Mouse (Mus musculus): ENCODE measurements around the gene Arhgap25. TPM values are rescaled to one million over a fixed set of nuclear protein-coding genes. Genes with fewer than 3 reads are reported as not detected.
"Not testable (repeated sequence)": the region's sequence is repeated elsewhere in the genome, so short reads cannot be mapped to it uniquely, and the experiment has no call there.

Gene Arhgap25
- polyA plus RNA-seq, 1 experiment = 0.42 TPM

- Histone ChIP-seq H3K4me3 (ENCODE audit: insufficient read depth, low read length) (no peak overlapping the region), H3K27ac (ENCODE audit: insufficient read depth, low read length) (no peak overlapping the region), H3K4me1 (ENCODE audit: control insufficient read depth, insufficient read depth, low read length) (no peaks in the 10 kb centered on the region)
- TF ChIP-seq CTCF (IDR thresholded peaks at IDR 0.05; ENCODE audit: borderline replicate concordance, insufficient read depth, low read length) (no peak), POLR2A (IDR thresholded peaks at IDR 0.05; ENCODE audit: low read depth, low read length) (no peak)
Measured at GRCm38 (mm10) chr6:87523736-87524135, 9.3 kb downstream of the Arhgap25 start.

GRCm38 (mm10) chr6:87523085-87523484 is 10.0 kb downstream of the Arhgap25 start:
- TF ChIP-seq POLR2A (IDR thresholded peaks at IDR 0.05; ENCODE audit: low read depth, low read length) (no peak), CTCF (IDR thresholded peaks at IDR 0.05; ENCODE audit: borderline replicate concordance, insufficient read depth, low read length) (no peak)
- Histone ChIP-seq H3K4me3 (ENCODE audit: insufficient read depth, low read length) (no peak overlapping the region), H3K4me1 (ENCODE audit: control insufficient read depth, insufficient read depth, low read length) (no peaks in the 10 kb centered on the region), H3K27ac (ENCODE audit: insufficient read depth, low read length) (no peak overlapping the region)

- Histone ChIP-seq H3K4me1 (ENCODE audit: control insufficient read depth, insufficient read depth, low read length) (no peaks in the 10 kb centered on the region), H3K27ac (ENCODE audit: insufficient read depth, low read length) (no peak overlapping the region), H3K4me3 (ENCODE audit: insufficient read depth, low read length) (no peak overlapping the region)
- peak; percentile 36; the same call in 1 of the 2 replicates for TF ChIP-seq CTCF (IDR thresholded peaks at IDR 0.05; ENCODE audit: borderline replicate concordance, insufficient read depth, low read length)
- TF ChIP-seq POLR2A (IDR thresholded peaks at IDR 0.05; ENCODE audit: low read depth, low read length) = no peak
Measured at GRCm38 (mm10) chr6:87522236-87522635, 10.8 kb downstream of the Arhgap25 start.

GRCm38 (mm10) chr6:87521705-87522104 is 11.4 kb downstream of the Arhgap25 start:
- not testable (repeated sequence) for H3K4me1 ChIP-seq (ENCODE audit: control insufficient read depth, insufficient read depth, low read length); H3K27ac ChIP-seq (ENCODE audit: insufficient read depth, low read length); H3K4me3 ChIP-seq (ENCODE audit: insufficient read depth, low read length)

- no peak overlapping the region for H3K4me3 ChIP-seq (ENCODE audit: insufficient read depth, low read length)
- H3K27ac ChIP-seq (ENCODE audit: insufficient read depth, low read length) = no peak overlapping the region
- H3K4me1 ChIP-seq (ENCODE audit: control insufficient read depth, insufficient read depth, low read length) = no peaks in the 10 kb centered on the region
- no peak for TF ChIP-seq CTCF (IDR thresholded peaks at IDR 0.05; ENCODE audit: borderline replicate concordance, insufficient read depth, low read length)
- TF ChIP-seq POLR2A (IDR thresholded peaks at IDR 0.05; ENCODE audit: low read depth, low read length) = no peak
Measured at GRCm38 (mm10) chr6:87520572-87520971, 12.5 kb downstream of the Arhgap25 start.

GRCm38 (mm10) chr6:87519809-87520208 is 13.2 kb downstream of the Arhgap25 start:
- no peak overlapping the region for H3K27ac ChIP-seq (ENCODE audit: insufficient read depth, low read length)
- no peaks in the 10 kb centered on the region for H3K4me1 ChIP-seq (ENCODE audit: control insufficient read depth, insufficient read depth, low read length)
- TF ChIP-seq CTCF (IDR thresholded peaks at IDR 0.05; ENCODE audit: borderline replicate concordance, insufficient read depth, low read length) = no peak
- no peak for TF ChIP-seq POLR2A (IDR thresholded peaks at IDR 0.05; ENCODE audit: low read depth, low read length)
- no peak overlapping the region for H3K4me3 ChIP-seq (ENCODE audit: insufficient read depth, low read length)

GRCm38 (mm10) chr6:87518622-87519021 is 14.4 kb downstream of the Arhgap25 start:
- TF ChIP-seq CTCF (IDR thresholded peaks at IDR 0.05; ENCODE audit: borderline replicate concordance, insufficient read depth, low read length) (no peak), POLR2A (IDR thresholded peaks at IDR 0.05; ENCODE audit: low read depth, low read length) (no peak)
- Histone ChIP-seq H3K4me1 (ENCODE audit: control insufficient read depth, insufficient read depth, low read length) (no peaks in the 10 kb centered on the region), H3K4me3 (ENCODE audit: insufficient read depth, low read length) (no peak overlapping the region), H3K27ac (ENCODE audit: insufficient read depth, low read length) (no peak overlapping the region)

DNA sequence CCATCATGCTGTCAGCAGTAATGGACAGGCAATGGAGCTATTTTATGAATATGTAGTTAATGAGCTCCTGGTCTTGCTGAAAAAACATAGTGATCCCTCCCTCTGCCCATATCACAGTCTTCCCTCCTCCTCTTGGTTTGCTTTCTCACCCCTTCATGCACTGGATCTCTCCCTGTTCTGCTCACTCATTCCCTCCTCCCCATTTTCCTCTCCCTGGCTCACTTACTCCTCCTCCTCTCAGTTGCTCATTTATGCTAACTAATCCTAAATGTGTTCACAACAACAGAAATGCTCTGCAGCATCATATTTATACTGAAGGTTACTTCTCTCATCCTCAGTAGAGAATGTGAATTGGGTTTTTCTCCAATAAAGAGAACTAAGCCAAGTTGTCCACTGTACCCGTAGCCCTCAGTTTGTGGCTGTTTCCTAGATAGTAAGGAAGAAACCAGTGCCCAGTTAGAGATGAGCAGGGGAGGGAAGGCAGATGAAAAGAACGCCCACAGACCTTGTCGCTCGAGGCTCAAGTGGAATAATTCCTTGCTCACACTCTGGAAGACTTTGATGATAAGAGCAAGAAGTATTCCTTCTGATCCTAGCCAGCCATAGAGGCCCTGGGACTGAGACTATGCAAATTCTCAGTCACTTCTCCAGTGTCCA is 15.2 kb downstream of the Arhgap25 start:
- Histone ChIP-seq H3K27ac (ENCODE audit: insufficient read depth, low read length) (no peak overlapping the region), H3K4me3 (ENCODE audit: insufficient read depth, low read length) (no peak overlapping the region)
- TF ChIP-seq POLR2A (IDR thresholded peaks at IDR 0.05; ENCODE audit: low read depth, low read length) (no peak), CTCF (IDR thresholded peaks at IDR 0.05; ENCODE audit: borderline replicate concordance, insufficient read depth, low read length) (no peak)

DNA sequence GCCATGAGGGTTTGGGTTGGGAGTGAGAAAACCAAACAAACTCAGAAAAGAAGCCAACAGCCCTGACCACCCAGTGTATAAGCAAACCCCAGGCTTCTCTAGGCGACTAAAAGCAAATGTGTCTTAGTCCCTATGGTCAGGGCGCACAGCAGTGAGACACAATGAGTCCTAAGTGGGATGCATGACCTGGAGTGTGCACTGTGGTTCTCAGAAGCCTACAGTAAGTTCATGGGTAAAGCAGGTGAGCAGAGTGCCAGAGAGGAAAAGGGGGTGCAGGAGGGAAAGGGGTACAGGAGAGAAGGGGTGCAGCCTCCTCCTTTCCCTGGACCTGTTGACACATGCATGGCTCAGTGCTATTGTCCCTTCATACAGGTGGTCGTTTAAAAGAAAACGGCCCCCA is 18.7 kb downstream of the Arhgap25 start:
- no peak for TF ChIP-seq POLR2A (IDR thresholded peaks at IDR 0.05; ENCODE audit: low read depth, low read length)
- TF ChIP-seq CTCF (IDR thresholded peaks at IDR 0.05; ENCODE audit: borderline replicate concordance, insufficient read depth, low read length) = no peak
- Histone ChIP-seq H3K4me3 (ENCODE audit: insufficient read depth, low read length) (no peak overlapping the region), H3K27ac (ENCODE audit: insufficient read depth, low read length) (no peak overlapping the region), H3K4me1 (ENCODE audit: control insufficient read depth, insufficient read depth, low read length) (no peaks in the 10 kb centered on the region)

More for the DNA sequence above, 15.2 kb downstream of the Arhgap25 start:
- no peaks in the 10 kb centered on the region for H3K4me1 ChIP-seq (ENCODE audit: control insufficient read depth, insufficient read depth, low read length)

DNA sequence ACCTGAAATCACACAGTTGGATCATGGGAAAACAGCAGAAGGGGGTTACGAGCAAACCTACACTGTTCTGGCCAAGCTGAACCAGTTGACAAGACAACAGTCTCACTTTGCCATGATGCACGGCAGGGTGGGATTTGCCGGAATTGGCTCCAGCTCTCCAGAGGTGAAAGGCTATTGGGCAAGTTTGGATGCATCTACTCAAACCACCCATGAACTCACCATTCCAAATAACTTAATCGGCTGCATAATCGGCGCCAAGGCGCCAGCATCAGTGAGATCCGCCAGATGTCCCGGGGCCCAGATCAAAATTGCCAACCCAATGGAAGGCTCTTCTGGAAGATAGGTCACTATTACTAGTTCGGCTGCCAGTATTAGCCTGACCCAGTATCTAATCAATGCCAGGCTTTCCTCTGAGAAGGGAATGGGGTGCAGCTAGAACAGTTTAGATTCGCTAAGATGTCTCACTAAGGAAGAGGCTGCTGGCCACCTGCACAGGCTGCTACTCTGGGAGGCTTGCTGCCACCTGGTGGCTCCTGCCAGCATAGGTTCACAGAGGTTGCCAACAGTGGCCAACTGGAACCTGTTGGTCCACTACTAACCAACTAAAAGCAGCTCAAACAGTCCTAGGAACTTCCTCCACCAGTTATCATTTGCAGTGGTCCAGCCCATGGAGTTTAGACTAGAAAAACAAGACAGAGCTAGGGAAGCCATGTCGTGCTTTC is 19.9 kb downstream of the Arhgap25 start:
- no peaks in the 10 kb centered on the region for H3K4me1 ChIP-seq (ENCODE audit: control insufficient read depth, insufficient read depth, low read length)
- TF ChIP-seq CTCF (IDR thresholded peaks at IDR 0.05; ENCODE audit: borderline replicate concordance, insufficient read depth, low read length) (peak; percentile 73; the same call in 1 of the 2 replicates), POLR2A (IDR thresholded peaks at IDR 0.05; ENCODE audit: low read depth, low read length) (no peak)
- H3K4me3 ChIP-seq (ENCODE audit: insufficient read depth, low read length) = no peak overlapping the region
- H3K27ac ChIP-seq (ENCODE audit: insufficient read depth, low read length) = no peak overlapping the region

Measured in embryonic fibroblast, embryonic 13.5 days (primary cell).